Mouse (Mus musculus) right cerebral cortex, postnatal 4 days (tissue): ENCODE measurements around the gene Hist1h2ae.
A peak's percentile ranks its signal among the peaks of the same experiment; 100 is the strongest.

Source experiments
- DNase-seq: peaks from one replicate; pipeline ENCODE4 v3.0.0-alpha.2; 2022

Gene Hist1h2ae

DNA sequence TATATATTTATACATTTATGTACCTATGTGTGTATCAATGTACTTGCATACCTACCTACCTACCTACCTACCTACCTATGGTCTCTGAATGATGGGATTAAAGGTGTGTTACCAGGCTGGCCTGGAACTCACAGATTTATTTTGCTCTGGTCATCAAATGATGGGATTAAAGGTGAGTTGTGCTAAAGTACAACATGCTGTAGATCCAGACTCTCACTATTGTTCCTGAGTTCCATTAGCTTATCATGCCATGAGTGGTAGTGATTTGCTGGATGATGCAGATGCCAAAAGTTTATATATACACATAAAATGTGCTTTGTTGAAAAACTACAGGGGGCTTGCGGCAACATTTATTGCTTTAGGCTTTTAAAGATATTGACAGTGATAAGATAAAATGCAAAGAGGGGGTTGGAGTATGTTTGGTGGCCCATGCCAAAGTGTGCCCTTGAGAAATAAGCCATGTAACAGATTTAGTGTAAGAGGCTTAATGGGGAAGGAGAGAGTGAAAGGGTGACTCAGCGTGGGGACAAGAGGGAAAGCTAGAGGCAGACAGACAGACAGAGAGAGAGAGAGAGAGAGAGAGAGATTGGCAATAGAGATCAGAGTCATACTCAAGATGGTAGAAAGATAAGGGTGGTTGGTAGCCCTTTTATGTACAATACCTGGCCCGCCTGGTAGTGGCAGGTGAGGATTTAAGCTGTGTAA is 33.9 kb downstream of the Hist1h2ae start:
- DNase-seq, result no peak

DNA sequence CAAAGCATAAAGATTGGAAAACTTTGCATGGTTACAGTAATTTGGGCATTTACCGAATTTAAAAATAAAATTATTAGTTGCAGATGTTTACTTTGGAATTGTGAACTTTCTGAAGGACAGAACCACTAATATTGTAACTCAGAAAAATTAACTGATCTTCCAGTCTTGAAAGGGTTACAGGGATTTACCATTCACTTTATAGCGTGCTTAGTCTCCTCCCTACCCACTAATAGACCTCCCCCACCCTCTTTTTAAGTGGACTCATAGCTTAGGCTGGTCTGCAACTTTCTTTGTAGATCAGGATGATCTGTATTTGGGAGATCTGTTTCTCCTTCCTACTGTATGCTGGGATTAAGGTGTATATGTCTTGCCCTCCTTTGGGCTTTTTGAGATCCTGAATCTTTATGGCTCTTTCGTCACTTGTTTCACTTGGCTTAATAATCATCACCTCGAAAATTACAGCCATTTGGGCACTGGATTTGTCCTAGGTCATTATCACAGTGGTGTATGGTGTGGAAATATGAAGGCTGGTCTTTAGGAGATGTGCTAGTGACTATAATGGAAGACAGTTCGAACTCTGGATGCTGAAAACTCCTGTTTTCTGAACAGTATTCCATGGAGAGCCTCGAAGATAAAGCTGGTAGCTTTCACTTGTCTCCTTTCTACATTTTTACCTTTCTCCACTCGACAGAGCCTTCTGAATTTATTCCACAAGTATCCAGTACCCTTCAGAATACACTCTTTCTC is 34.8 kb downstream of the Hist1h2ae start:
- no peak for DNase-seq

DNA sequence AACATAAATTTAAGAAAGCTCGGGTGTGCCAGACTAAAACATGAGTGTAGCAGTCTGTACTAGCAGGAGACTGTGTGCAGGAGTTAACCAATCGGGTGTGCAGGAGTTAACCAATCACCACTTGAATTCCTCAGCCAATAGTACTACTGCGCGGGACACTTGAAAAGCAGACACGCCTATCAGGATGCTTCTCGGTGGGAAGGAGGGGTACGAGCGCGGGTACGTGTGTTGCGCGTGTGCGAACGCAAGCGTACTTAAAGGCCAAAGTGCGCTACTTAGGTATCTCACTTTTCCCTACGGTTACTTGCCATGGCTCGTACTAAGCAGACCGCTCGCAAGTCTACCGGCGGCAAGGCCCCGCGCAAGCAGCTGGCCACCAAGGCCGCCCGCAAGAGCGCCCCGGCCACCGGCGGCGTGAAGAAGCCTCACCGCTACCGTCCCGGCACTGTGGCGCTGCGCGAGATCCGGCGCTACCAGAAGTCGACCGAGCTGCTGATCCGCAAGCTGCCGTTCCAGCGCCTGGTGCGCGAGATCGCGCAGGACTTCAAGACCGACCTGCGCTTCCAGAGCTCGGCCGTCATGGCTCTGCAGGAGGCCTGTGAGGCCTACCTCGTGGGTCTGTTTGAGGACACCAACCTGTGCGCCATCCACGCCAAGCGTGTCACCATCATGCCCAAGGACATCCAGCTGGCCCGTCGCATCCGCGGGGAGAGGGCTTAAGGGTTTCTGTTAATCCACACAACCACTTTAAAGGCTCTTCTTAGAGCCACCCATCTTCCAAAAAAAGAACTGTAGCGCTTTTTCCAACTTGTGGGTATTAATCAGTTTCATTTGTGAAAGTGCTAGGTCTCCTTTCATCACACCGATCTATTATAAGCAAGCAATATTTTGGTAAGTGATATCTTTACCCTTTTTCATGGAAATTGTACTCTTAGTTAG is 35.6 kb downstream of the Hist1h2ae start, which contains the start of gene Hist1h3g:
Gene Hist1h3g (plus strand): TSS at position 286 of the 939 bp plus-strand sequence.
- peak; percentile 87 for DNase-seq

DNA sequence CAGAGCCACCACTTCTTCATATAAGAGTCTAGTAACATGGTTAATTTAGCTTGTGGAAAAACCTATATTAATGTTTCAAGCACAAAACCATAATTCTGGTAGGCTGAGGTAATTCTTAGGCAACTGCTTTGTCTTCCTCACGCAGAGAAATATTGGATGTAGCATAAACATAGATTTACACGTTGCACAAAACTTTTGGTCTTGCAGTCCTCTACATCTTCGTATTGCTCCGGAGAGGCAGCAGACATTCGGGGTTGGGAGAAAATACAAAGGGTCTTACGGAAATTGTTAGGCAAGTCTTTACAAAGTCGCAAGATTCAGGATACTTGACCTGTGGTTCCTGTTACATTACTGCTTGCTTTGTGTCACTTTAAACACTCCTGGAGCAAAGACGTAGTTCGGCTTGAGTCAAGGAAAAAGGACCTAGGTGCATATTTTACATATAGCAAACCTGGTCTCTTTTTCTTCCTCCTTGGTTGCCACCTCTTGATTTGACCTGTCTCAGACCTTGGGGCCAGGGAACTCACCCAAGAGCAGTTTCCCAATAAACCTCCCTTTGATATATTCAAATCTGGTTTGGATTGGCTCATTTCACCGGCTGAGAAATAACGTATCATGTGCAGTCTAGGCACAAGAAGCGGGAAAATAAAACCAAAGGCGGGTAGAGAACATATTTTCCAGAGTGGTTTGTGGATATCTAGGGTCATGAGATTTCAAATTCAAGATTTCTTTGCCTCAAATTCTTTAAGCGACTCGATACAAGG is 36.5 kb downstream of the Hist1h2ae start:
- DNase-seq, result no peak

DNA sequence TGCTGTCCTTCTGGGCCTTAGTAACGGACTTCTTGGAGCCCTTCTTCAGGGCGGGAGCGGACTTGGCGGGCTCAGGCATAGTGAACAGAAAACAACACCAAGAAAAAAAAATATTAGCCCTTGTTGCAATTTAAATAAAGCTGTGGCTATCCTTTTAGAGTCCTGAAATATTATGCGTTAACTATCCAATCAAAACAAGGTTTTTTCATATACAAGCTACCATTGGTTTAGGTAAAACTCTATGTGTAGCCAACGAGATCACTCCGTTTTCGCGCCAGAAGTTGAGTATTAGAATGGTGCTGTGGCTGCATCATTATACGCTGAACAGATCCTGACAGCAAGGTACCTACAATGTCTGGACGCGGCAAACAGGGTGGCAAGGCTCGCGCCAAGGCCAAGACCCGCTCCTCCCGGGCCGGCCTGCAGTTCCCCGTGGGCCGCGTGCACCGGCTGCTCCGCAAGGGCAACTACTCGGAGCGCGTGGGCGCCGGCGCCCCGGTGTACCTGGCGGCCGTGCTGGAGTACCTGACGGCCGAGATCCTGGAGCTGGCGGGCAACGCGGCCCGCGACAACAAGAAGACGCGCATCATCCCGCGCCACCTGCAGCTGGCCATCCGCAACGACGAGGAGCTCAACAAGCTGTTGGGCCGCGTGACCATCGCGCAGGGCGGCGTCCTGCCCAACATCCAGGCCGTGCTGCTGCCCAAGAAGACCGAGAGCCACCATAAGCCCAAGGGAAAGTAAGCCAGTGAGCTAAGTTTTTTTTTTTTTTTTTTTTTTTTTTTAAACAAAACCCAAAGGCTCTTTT is 37.3 kb downstream of the Hist1h2ae start, which contains the start of gene Hist1h2af:
Gene Hist1h2af (plus strand): TSS at position 347 of the 808 bp plus-strand sequence.
- DNase-seq, result peak; percentile 51

DNA sequence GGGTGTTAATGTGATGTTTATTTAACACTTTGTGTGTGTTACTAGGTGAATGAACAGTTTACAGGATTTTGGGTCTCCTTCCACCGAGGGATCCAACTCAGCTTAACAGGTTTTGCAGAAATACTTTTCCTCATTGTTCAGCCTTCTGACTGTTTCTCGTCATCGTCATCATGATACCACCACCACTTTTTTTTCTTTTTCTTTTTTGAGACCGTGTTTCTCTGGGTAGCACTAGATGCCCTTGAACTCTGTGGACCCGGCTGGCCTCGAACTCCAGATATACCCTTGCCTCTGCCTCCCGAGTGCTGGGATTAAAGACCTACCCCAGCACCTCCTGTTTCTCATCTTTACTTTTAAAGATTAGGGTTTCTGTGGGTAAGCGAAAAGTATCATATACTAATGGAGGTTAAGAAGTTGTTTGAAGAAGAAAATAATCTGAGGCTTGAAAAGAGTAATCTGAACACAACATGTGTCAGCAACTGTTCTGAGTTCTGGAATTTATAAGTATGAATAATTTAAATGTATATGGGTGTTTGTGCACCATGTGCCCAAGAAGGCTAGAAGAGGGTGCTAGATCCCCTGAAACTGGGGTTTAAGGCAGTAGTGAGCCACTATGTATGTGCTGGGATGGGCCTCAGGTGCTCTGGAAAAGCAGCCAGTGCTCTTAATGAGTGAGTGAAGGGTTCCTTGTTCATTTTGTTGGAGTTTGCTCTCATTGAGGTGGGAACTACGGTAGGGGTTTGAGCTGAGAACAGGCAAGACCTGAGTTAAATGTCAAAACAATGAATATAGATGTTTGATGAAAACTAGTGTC is 38.6 kb downstream of the Hist1h2ae start:
- no peak for DNase-seq

DNA sequence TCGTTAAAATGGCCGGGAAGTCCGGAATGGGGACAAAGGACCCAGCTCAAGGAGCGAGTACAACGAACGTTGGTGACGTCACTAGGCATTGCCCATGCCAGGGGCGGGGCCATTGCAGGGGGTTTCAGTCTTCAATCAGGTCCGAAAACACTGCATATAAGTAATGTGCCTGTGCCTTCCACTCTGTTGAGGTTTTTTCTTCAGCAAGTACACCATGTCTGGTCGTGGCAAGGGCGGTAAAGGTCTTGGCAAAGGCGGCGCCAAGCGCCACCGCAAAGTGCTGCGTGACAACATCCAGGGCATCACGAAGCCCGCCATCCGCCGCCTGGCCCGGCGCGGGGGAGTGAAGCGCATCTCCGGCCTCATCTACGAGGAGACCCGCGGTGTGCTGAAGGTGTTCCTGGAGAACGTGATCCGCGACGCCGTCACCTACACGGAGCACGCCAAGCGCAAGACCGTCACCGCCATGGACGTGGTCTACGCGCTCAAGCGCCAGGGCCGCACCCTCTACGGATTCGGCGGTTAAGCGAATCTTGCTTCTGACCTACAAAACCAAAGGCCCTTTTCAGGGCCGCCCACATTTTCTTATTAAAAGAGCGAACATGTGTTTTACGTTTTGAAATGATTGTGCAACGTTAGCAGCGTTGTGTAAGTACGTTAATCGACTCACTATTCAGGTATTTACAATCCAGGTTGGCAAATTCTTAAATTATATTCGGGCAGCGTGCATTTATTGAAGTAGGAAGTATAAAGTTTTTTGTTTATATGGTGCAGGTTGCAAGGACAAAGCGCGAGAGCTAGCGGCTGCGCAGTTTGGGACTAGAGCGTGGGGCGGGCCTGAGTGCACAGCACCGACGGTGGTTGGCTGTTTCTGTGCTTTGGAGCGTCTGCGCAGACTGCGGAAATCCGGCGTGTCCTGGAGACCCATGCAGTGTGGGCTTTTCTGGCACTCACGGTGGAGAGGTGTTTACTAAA is 39.8 kb downstream of the Hist1h2ae start, which contains the start of gene Hist1h4h:
Gene Hist1h4h (plus strand): TSS at position 150 of the 975 bp plus-strand sequence.
- peak; percentile 88 for DNase-seq

DNA sequence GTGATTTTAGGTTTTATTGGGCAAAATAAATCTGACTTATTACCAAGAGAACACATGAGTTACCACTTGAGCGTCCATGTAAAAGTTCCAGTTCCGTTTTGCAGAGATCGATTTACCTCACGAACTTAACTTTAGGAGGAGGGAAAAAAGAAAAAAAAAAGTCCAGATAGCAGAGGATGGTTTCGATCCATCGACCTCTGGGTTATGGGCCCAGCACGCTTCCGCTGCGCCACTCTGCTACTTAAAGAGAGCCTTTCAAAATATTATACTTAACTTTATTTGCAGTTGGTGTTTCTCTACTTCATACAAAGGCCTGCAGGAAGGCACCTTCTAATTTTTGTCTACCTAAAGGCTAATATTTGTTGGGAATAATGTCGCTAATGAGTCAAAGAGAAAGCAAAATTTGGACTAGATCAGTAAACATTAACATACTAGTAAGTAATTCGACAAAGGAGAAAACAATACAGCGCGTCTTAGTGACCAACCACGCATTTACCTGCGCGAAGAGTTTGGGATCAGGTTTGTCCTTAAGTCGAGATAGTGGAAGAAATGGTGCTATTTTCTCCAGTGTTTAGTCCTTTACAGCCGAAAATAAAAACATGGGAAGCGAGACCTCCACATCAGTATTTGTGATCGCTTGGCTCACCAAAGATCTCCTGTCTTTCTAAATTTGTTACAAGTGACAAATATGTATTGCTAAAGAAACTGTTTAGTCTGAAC is 40.7 kb downstream of the Hist1h2ae start:
- DNase-seq, result peak; percentile 60

DNA sequence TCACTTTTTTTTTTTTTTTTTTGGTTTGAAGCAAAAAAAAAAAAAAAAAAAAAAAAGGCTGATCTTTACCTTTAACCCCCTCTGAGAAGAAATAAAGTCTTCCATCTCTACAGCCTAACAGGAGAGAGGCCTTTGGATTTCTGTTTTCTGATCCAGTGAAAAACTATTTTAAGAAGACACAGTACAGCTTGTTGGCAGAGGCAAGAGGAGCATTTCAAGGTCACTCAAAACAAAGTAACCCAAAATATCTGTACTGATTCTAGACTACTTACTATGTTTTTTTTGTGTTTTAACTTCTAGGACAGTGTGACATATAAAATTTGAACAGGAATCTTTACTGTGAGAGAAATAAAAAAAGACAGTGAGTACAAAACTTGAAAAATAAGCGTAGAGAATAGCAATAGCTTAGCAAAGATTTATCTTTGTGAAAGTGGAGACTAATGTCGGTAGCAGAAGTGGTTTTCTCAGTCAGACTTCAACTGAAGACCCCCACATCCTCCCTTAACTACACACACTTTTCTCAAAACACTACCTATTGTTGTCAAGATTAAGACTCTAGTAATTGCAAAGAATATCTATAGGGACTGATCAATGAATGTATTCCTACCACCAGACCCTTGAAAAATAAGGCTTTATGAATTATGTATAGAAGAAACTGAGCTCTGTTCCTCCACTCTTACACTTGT is 41.4 kb downstream of the Hist1h2ae start:
- DNase-seq, result no peak

DNA sequence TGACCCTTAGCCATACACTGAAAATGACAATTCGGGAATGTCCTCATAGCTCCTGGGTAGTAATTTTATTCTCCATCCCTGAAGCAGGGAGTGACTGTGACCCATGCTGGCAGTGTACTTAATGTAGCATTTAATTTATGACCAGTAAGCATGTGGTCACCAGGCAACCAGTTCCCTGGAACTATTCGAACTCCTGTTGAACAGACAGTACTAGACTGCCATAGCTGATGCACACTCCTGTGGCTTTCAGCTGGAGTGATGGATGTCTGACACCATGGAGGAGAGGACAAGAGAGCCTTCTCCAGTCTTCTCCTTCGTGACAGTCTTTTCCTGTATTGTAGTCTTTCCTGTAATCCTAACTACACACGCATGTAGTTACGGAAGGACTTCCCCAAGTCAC is 42.0 kb downstream of the Hist1h2ae start:
- no peak for DNase-seq

DNA sequence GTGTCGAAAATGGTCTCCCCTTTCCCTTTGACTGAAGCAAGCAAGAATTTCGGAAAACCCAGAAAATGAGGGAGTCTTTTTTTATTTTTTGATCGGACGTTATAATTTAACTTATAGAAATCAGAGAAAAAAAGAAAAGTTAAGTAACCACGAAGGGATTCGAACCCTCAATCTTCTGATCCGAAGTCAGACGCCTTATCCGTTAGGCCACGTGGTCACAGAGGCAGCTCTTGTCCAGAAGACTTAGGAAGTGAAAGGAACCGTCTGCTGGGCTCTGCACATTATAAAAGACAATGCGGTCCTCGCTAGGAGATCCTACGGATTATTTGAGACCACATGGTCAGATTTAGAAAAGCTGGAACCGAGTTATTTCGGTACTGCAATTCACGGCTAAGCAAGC is 44.7 kb downstream of the Hist1h2ae start:
- peak; percentile 95 for DNase-seq

DNA sequence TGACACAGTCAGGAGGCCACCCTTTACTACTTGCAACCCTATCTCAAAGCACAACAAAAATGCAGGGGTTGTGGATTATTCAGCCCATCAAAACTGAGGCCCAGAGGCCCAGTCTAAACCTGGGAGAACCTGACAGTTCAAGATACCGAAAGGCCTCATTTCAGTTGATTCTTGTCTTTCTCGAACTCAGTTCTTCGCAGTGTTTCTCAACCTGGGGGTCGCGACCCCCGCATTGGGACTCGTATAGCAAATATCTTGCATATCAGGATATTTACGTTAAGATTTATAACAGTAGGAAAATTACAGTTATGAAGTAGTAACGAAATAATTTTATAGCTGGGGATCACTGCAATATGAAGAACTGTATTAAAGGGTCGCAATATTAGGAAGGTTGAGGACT is 45.1 kb downstream of the Hist1h2ae start:
- DNase-seq, result no peak

DNA sequence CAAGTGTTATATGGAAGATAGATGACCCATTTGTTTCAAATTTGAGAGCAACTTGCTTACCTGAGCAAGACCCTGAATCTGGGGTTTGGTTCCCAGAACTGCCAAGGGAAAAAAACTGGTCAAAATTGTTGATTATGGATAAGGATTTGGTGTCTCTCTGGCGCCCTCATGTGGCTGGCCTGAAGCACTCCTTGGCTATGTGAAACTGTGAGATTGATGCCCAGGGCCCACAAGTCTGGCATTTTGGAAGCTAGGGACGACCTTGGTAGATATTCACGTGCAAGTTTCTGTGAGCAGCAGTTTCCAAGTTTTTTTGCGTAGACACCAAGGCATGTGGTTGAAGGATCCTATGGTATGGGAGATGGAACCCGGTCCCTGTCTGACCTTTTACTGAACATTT is 46.4 kb downstream of the Hist1h2ae start:
- peak; percentile 82 for DNase-seq

DNA sequence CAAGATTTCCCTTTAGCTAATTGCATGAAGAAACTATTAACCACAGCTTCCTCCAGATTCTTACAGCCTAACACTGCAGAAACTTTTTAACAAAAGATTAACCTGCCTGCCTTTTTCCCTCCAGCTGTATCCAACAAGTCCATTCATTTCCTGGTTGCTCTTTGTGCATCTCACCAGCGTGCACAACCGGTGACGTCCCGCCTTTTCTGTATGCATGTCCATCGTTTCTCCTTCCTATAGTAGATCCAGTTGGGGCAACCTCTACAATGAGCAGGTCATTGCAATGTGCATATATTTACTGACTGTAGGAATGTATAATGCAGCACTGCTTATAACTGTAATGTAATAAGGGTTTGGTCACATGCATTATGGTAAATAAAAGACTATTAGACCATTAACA is 47.0 kb downstream of the Hist1h2ae start:
- no peak for DNase-seq

DNA sequence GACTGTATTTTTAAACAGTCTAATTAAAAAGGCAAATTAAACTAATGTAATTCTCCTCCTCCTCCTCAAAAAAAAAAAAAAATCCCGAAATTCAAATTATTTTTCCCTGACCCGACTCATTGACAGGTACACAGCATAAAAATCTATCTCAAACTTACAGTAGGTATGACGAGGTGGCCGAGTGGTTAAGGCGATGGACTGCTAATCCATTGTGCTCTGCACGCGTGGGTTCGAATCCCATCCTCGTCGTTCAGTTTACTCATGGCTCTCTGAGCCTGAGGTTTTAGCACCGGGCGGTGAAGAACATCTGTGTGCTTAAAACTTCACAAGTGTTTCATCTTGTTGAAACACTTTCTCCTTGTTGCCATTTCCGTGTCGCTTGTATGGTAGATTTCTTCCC is 49.3 kb downstream of the Hist1h2ae start:
- DNase-seq, result peak; percentile 62
